Mouse (Mus musculus): ENCODE results near the gene Recql5. TPM values are rescaled to one million over a fixed set of nuclear protein-coding genes. Genes with fewer than 3 reads are reported as not detected.
A peak's percentile ranks its signal among the peaks of the same experiment; 100 is the strongest.

The Recql5 gene
- total and polyA plus RNA-seq, 2 experiments from 2014 or later, result 7.9 to 14.3 TPM

DNA sequence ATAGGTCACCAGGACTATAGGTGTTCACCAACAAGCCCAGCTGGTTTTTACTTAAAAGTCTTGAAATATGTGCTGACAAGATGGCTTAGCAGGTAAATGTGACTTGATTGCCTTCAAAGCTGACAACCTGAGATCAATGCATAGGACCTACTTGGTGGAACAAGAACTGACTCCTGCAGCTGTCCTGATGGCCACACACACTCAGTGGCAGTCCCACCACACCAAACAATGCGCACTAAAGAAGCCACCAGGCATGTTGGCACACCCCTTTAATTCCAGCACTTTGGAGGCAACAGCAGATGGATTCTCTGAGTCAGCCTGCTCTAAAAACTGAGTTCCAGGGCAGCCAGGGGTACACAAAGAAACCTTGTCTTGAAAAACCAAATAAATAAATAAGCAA is 11.3 kb downstream of the Recql5 start:
- peaks cover 8% of the 10 kb centered on the region; the same call in 1 of the 2 replicates for H3K36me3 ChIP-seq (ENCODE audit: insufficient read depth, low read length)
- 100% methylated on average over 1 of the region's 1 CpGs for WGBS

DNA sequence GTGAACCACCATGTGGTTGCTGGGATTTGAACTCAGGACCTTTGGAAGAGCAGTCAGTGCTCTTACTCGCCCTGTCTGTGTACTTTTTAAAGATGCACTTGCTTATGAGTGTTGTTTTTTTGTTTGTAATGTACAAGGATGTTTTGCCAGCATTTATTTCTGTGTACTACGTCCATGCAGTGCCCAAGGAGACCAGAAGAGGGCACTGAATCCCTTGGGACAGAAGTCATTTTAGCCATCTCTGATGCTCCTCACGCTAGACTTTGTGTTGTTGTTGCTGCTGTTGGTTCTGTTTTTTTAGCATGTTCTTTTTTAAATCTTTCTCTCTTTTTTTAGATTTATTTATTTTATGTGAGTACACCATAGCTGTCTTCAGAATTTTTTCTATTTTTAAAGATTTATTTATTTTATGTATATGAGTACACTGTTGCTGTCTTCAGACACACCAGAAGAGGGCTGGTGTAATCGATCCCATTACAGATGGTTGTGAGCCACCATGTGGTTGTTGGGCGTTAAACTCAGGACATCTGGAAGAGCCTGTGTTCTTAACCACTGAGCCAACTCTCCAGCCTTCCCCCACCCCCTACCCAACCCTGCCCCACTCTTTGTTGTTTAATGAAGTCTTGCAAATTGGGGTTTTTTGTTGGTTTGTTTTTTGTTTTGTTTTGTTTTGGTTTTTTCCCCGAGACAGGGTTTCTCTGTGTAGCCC is 13.0 kb downstream of the Recql5 start:
- Histone ChIP-seq H3K4me1 (ENCODE audit: insufficient read depth, low read length) (no peaks in the 10 kb centered on the region), H3K4me2 (ENCODE audit: low read depth, low read length) (no peak overlapping the region), H3K27ac (no peak overlapping the region), H3K9ac (replicated peaks; ENCODE audit: low read length) (no peak overlapping the region), H3K9me3 (ENCODE audit: low read length) (no peaks in the 10 kb centered on the region), H3K4me3 (ENCODE audit: low read length) (no peak overlapping the region), H3K27me3 (ENCODE audit: insufficient read depth, low read length) (no peaks in the 10 kb centered on the region), H3K36me3 (ENCODE audit: insufficient read depth, low read length) (peaks cover 20% of the 10 kb centered on the region)
- ATAC-seq (no peak), DNase-seq (ENCODE audit: low spot score) (peak; percentile 77)
- TF ChIP-seq CTCF (IDR thresholded peaks at IDR 0.05; ENCODE audit: low read depth), result peak; percentile 77
- WGBS, result 38% methylated on average over 6 of the region's 6 CpGs

More for the DNA sequence above, 11.3 kb downstream of the Recql5 start:
- H3K9ac ChIP-seq (replicated peaks; ENCODE audit: low read length), result no peak overlapping the region
- H3K4me2 ChIP-seq (ENCODE audit: low read depth, low read length), result no peak overlapping the region
- no peaks in the 10 kb centered on the region for H3K27me3 ChIP-seq (ENCODE audit: insufficient read depth, low read length)
- H3K4me1 ChIP-seq (ENCODE audit: insufficient read depth, low read length), result no peaks in the 10 kb centered on the region
- TF ChIP-seq CTCF (IDR thresholded peaks at IDR 0.05; ENCODE audit: low read depth), result no peak
- H3K4me3 ChIP-seq (ENCODE audit: low read length), result no peak overlapping the region
- no peaks in the 10 kb centered on the region for H3K9me3 ChIP-seq (ENCODE audit: low read length)
- no peak for ATAC-seq
- H3K27ac ChIP-seq, result no peak overlapping the region
- DNase-seq (ENCODE audit: low spot score), result no peak

DNA sequence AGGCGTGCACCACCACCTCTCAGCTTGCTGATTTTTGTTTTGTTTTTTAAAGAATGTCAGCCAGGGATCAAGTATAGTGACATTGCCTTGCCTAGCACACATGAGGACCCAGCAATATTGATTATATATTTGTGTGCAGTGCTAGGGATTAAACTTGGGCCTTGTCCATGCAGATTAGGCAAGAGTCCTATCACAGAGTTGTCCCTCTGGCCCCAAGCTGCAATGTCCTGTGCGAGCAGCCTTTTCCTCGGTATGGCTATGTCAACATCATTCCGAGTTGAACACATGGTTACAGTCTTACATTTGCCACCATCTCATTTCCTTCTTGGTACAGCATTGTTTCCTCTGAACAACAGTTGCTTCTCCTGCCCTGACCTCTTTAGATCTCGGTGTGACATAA is 14.2 kb downstream of the Recql5 start:
- ATAC-seq (no peak), DNase-seq (ENCODE audit: low spot score) (no peak)
- H3K4me1 ChIP-seq (ENCODE audit: insufficient read depth, low read length), result no peaks in the 10 kb centered on the region
- H3K27me3 ChIP-seq (ENCODE audit: insufficient read depth, low read length), result no peaks in the 10 kb centered on the region
- H3K4me2 ChIP-seq (ENCODE audit: low read depth, low read length), result no peak overlapping the region
- no peak overlapping the region for H3K27ac ChIP-seq
- H3K4me3 ChIP-seq (ENCODE audit: low read length), result no peak overlapping the region
- no peak for TF ChIP-seq CTCF (IDR thresholded peaks at IDR 0.05; ENCODE audit: low read depth)
- no peak overlapping the region for H3K9ac ChIP-seq (replicated peaks; ENCODE audit: low read length)
- 90% methylated on average over 5 of the region's 5 CpGs for WGBS
- H3K9me3 ChIP-seq (ENCODE audit: low read length), result no peaks in the 10 kb centered on the region
- H3K36me3 ChIP-seq (ENCODE audit: insufficient read depth, low read length), result peaks cover 25% of the 10 kb centered on the region

DNA sequence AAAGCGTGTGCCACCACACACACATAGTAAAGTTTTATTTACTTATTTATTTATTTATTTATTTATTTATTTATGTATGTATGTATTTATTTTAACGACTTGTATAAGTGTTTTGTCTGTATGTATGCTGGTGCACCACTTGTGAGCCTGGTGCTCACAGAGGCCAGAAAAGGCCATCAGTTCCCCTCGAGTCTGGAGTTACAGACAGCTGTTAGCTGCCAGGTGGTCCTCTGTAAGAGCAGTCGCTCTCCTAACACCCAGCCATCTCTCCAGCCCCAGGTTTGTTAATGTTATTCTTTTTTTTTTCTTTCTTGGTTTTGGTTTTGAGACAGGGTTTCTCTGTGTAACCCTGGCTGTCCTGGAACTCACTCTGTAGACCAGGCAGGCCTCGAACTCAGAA is 14.6 kb downstream of the Recql5 start:
- H3K4me2 ChIP-seq (ENCODE audit: low read depth, low read length), result no peak overlapping the region
- H3K9me3 ChIP-seq (ENCODE audit: low read length), result no peaks in the 10 kb centered on the region
- 90% methylated on average over 5 of the region's 5 CpGs for WGBS
- H3K9ac ChIP-seq (replicated peaks; ENCODE audit: low read length), result no peak overlapping the region
- H3K27me3 ChIP-seq (ENCODE audit: insufficient read depth, low read length), result no peaks in the 10 kb centered on the region
- ATAC-seq (no peak), DNase-seq (ENCODE audit: low spot score) (no peak)
- H3K36me3 ChIP-seq (ENCODE audit: insufficient read depth, low read length), result peaks cover 25% of the 10 kb centered on the region
- H3K4me1 ChIP-seq (ENCODE audit: insufficient read depth, low read length), result no peaks in the 10 kb centered on the region
- no peak overlapping the region for H3K4me3 ChIP-seq (ENCODE audit: low read length)
- no peak for TF ChIP-seq CTCF (IDR thresholded peaks at IDR 0.05; ENCODE audit: low read depth)
- H3K27ac ChIP-seq, result no peak overlapping the region

DNA sequence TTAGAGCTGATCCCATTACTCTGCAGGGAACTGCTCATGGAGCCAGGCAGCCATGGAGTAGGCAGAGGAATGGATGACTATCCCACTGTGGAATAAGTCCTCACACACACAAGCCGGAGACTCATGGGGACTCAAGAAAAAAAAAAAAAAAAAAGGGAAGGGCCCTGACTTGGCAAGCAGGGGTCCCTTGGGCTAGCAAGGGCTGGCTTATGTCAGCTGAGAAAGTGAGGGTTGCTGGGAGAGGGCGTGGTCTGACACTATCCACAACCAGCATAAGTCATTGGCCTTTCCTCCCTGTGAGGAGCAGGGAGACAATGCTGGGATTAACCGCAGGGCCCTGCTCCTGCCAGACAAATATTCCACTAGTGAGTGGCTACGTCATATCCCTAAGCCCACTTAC is 16.7 kb downstream of the Recql5 start:
- Histone ChIP-seq H3K9me3 (ENCODE audit: low read length) (no peaks in the 10 kb centered on the region), H3K9ac (replicated peaks; ENCODE audit: low read length) (no peak overlapping the region), H3K4me2 (ENCODE audit: low read depth, low read length) (no peak overlapping the region), H3K4me3 (ENCODE audit: low read length) (no peak overlapping the region), H3K27me3 (ENCODE audit: insufficient read depth, low read length) (no peaks in the 10 kb centered on the region), H3K4me1 (ENCODE audit: insufficient read depth, low read length) (no peaks in the 10 kb centered on the region), H3K36me3 (ENCODE audit: insufficient read depth, low read length) (peaks cover 20% of the 10 kb centered on the region), H3K27ac (no peak overlapping the region)
- ATAC-seq (no peak), DNase-seq (ENCODE audit: low spot score) (no peak)
- TF ChIP-seq CTCF (IDR thresholded peaks at IDR 0.05; ENCODE audit: low read depth), result no peak
- WGBS, result 93% methylated on average over 4 of the region's 4 CpGs

DNA sequence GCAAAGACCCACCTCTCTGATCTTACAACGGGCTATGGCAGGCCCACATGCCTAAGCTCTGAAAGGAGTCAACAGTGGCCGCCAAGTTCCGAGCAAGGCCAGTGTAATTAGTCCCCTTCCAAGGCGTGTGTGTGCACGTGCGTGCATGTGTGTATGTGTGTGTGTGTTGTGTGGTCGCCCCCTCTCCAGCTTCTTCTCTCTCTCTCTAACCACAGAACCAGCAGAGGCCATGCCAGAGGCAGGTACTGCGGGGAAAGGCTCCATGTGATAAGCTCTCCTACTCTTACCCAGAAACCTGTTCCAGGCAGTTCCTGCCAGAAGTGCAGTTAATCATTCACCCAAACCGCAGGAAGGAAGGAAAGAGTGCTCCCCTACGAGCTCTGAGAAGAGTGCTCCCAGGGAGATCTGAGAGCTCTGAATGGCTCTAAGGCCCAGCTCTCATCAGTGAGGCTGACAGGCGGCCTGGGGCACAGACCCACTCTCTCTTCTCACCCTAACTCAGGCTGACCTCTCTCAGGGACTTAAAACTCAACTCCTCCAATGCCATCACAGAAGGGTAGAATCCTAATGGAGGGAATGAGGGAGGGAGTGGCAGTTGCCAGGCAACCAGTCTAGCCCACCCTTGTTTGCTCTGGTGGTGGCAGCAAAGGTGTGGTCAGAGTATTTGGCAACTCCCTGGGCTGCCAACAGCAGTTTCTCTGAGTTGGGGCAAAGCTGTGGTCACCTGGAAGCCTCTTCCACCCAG is 21.5 kb downstream of the Recql5 start, which contains the start of gene Smim6:
TSS of gene Smim6 (plus strand) at position 386 of the 745 bp plus-strand sequence.
- H3K36me3 ChIP-seq (ENCODE audit: insufficient read depth, low read length), result peaks cover 22% of the 10 kb centered on the region
- no peak for ATAC-seq
- no peaks in the 10 kb centered on the region for H3K27me3 ChIP-seq (ENCODE audit: insufficient read depth, low read length)
- TF ChIP-seq CTCF (IDR thresholded peaks at IDR 0.05; ENCODE audit: low read depth), result no peak
- no peak within 1 kb of the TSS for H3K4me2 ChIP-seq (ENCODE audit: low read depth, low read length)
- no peaks in the 10 kb centered on the region for H3K9me3 ChIP-seq (ENCODE audit: low read length)
- 81% methylated on average over 11 of the region's 11 CpGs for WGBS
- H3K4me1 ChIP-seq (ENCODE audit: insufficient read depth, low read length), result no peaks in the 10 kb centered on the region
- DNase-seq (ENCODE audit: low spot score), result no peak
- no peak within 1 kb of the TSS for H3K4me3 ChIP-seq (ENCODE audit: low read length)
- H3K27ac ChIP-seq, result no peak within 1 kb of the TSS
- H3K9ac ChIP-seq (replicated peaks; ENCODE audit: low read length), result no peak within 1 kb of the TSS

DNA sequence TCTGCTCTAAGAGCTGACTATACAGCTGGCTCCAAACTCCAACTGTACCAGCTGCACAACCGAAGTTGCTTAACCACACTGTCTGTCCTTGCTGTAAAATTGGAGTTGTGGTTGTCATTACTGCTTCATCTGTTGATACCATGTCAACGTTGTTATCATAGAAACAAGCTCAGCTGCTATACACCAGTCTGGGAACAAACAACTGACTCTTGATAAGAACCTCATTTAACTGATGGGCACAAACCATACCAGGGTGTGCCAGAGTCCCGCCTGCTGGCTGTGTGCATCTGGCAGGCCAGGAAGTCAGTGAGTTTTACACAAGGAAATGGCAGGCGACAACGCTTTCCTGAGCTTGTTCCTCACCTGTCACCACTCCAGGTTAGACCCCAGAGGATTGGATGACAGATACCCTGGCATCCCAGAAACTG is 22.1 kb downstream of the Recql5 start:
- TF ChIP-seq CTCF (IDR thresholded peaks at IDR 0.05; ENCODE audit: low read depth), result no peak
- Histone ChIP-seq H3K27ac (no peak overlapping the region), H3K9me3 (ENCODE audit: low read length) (no peaks in the 10 kb centered on the region), H3K4me1 (ENCODE audit: insufficient read depth, low read length) (no peaks in the 10 kb centered on the region), H3K27me3 (ENCODE audit: insufficient read depth, low read length) (no peaks in the 10 kb centered on the region), H3K4me2 (ENCODE audit: low read depth, low read length) (no peak overlapping the region), H3K9ac (replicated peaks; ENCODE audit: low read length) (no peak overlapping the region), H3K4me3 (ENCODE audit: low read length) (no peak overlapping the region), H3K36me3 (ENCODE audit: insufficient read depth, low read length) (peaks cover 19% of the 10 kb centered on the region)
- DNase-seq (ENCODE audit: low spot score), result no peak
- no peak for ATAC-seq
- WGBS, result 94% methylated on average over 5 of the region's 5 CpGs

Measured in hindbrain, postnatal 0 days (tissue).